Comparison of ENCODE assay signal across 14 mouse cellular contexts in the genomic region with DNA sequence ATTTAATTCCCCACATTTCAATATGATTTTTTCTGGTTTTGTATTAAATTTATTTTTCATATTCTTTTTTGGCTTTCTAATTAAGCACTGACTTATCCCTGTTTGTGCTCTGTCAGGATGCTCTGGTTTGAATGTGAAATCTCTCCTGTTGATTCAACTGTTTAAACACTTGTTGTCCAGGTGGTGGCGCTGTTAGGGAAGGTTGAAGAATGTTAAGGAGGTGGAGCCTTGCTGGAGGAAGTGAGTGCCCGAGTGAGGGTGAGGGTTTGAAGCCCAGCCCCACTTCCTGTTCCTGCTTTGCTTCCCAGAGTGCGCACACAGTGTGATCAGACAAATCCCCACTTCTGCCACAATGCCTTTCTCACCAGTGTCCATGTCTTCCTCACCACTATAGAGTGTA.
DNase-seq lines count a peak whose midpoint lies in the region; ATAC-seq and TF ChIP-seq lines count a peak whose summit lies in the region.
"Had no signal": no experiment of that assay in that cellular context is flagged by ENCODE, and none has a peak within 500 bp of the region (broad histone marks: within the 10 kb centered on the region; RNA-seq: fewer than 3 reads in every experiment).

No protein-coding gene starts in this region.

- peak; percentile 37; the same call in 1 of the 2 replicates for TF ChIP-seq CTCF in kidney, postnatal 0 days (IDR thresholded peaks at IDR 0.05; ENCODE audit: low read depth)

- H3K4me1 ChIP-seq in kidney, postnatal 0 days (replicated peaks; ENCODE audit: insufficient read depth, low read length): no peaks in the 10 kb centered on the region
- H3K4me1 ChIP-seq: embryonic facial prominence, embryonic 13.5 days had no signal

- no peaks in the 10 kb centered on the region for H3K36me3 ChIP-seq in kidney, postnatal 0 days (ENCODE audit: insufficient read depth, low read length)
- H3K36me3 ChIP-seq: embryonic facial prominence, embryonic 13.5 days had no signal

- 62% methylated on average over 3 of the region's 3 CpGs for WGBS in kidney, postnatal 0 days

- peak; percentile 23 for DNase-seq in adrenal gland, postnatal 14 days
- DNase-seq in adrenal gland, postnatal 25 days: no peak
- no peak for DNase-seq in kidney, postnatal 0 days (ENCODE audit: low spot score)
- no peak for DNase-seq in kidney, postnatal 14 days
- DNase-seq in testis, postnatal 10 days (ENCODE audit: low spot score): peak; percentile 47
- no peak for DNase-seq in testis, postnatal 14 days (ENCODE audit: low spot score)
- no peak for DNase-seq in retina, postnatal 1 day
- DNase-seq in layer of hippocampus, postnatal 14 days (ENCODE audit: low spot score in 2 of 2): no peak
- DNase-seq: cerebellum, adult 2 months; gastrocnemius, postnatal 36 days; heart, postnatal 36 days; lung, postnatal 14 days had no signal

- no peak overlapping the region for H3K9ac ChIP-seq in kidney, postnatal 0 days (ENCODE audit: low read depth, low read length)
- H3K9ac ChIP-seq: embryonic facial prominence, embryonic 13.5 days had no signal

- H3K9me3 ChIP-seq in kidney, postnatal 0 days (replicated peaks; ENCODE audit: low read length): no peaks in the 10 kb centered on the region
- H3K9me3 ChIP-seq: embryonic facial prominence, embryonic 13.5 days had no signal

- H3K4me2 ChIP-seq in kidney, postnatal 0 days (ENCODE audit: low read length): no peak overlapping the region
- H3K4me2 ChIP-seq: embryonic facial prominence, embryonic 13.5 days had no signal

- no peak overlapping the region for H3K4me3 ChIP-seq in kidney, postnatal 0 days (replicated peaks; ENCODE audit: low read depth, low read length)
- H3K4me3 ChIP-seq: embryonic facial prominence, embryonic 13.5 days had no signal

- no peak overlapping the region for H3K27ac ChIP-seq in kidney, postnatal 0 days
- H3K27ac ChIP-seq: embryonic facial prominence, embryonic 13.5 days had no signal

- ATAC-seq in kidney, postnatal 0 days (replicated peaks; ENCODE audit: low FRiP score, low read depth): no peak
- ATAC-seq: forebrain, embryonic 14.5 days had no signal

- H3K27me3 ChIP-seq in kidney, postnatal 0 days (ENCODE audit: insufficient read depth, low read length): no peaks in the 10 kb centered on the region
- H3K27me3 ChIP-seq: embryonic facial prominence, embryonic 13.5 days had no signal

Comparison
In these comparisons a context has a peak if more than half of its experiments do, and no peak if none do; other contexts are left out.
1. DNase-seq: peak in adrenal gland, postnatal 14 days (single experiment) and testis, postnatal 10 days (single experiment); none in adrenal gland, postnatal 25 days (single experiment), kidney, postnatal 0 days (single experiment), kidney, postnatal 14 days (single experiment), testis, postnatal 14 days (single experiment), retina, postnatal 1 day (single experiment) and layer of hippocampus, postnatal 14 days (0 of 2).